Mouse (Mus musculus): ENCODE measurements around the gene Gid8. TPM values are rescaled to one million over a fixed set of nuclear protein-coding genes. Genes with fewer than 3 reads are reported as not detected.

Gene Gid8
- polyA plus RNA-seq, 1 experiment from 2014 or later = 59.6 TPM

DNA sequence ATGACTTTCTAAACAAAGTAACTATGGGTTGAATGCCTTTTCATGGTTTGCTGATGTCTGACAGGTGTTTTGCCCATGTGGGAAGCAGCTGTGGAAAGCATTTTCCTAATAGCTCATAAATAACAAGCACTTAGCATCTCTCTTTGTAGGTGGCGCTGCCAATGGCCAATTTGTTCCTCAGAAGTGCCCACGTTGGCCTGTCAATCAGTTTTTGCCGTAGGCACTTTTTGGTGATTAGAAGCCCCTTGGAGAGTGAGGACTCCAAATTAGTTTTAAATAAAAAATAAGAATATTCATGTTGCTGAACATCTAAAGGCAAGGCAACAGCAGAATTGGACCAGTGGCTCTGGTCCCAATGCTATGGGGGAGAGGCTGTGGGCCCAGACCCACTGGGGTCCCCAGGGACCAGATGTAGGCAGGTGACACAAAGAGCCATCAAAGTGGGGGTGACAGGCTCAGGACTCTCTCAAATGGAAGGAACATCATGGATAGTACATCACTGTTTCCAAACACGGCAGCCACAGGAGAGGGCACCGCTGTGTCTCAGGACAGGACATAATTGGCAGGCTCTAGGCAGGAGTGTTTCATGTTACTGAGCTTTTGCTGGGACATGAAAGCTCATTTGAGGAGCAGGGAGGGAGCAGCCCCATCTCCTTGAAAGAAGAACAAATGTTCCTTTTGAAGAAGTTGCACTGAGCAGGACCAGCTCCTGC lies 45.2 kb downstream of the Gid8 start:
- Histone ChIP-seq H3K36me3 (ENCODE audit: control insufficient read depth, insufficient read depth, low read length) (no peaks in the 10 kb centered on the region), H3K9me3 (ENCODE audit: control insufficient read depth, low read length) (no peaks in the 10 kb centered on the region), H3K9ac (ENCODE audit: low read depth, low read length) (no peak overlapping the region), H3K4me1 (replicated peaks; ENCODE audit: control insufficient read depth, insufficient read depth, low read length) (no peaks in the 10 kb centered on the region), H3K4me2 (replicated peaks; ENCODE audit: low read depth, low read length) (no peak overlapping the region), H3K27me3 (ENCODE audit: control insufficient read depth, insufficient read depth, low read length) (no peaks in the 10 kb centered on the region; the same call in 1 of the 2 replicates), H3K4me3 (ENCODE audit: low read depth, low read length) (no peak overlapping the region), H3K27ac (ENCODE audit: low read depth, low read length) (no peak overlapping the region)
- WGBS = 70% methylated on average over 5 of the region's 5 CpGs
- DNase-seq (ENCODE audit: low spot score) (no peak), ATAC-seq (ENCODE audit: low FRiP score) (no peak)

- no peaks in the 10 kb centered on the region for H3K36me3 ChIP-seq (ENCODE audit: control insufficient read depth, insufficient read depth, low read length)
- DNase-seq (ENCODE audit: low spot score) (peak; percentile 71), ATAC-seq (ENCODE audit: low FRiP score) (no peak)
- no peak overlapping the region for H3K9ac ChIP-seq (ENCODE audit: low read depth, low read length)
- H3K27me3 ChIP-seq (ENCODE audit: control insufficient read depth, insufficient read depth, low read length) = no peaks in the 10 kb centered on the region; the same call in 1 of the 2 replicates
- no peaks in the 10 kb centered on the region for H3K4me1 ChIP-seq (replicated peaks; ENCODE audit: control insufficient read depth, insufficient read depth, low read length)
- no peaks in the 10 kb centered on the region for H3K9me3 ChIP-seq (ENCODE audit: control insufficient read depth, low read length)
- 5% methylated on average over 8 of the region's 8 CpGs for WGBS
- no peak overlapping the region for H3K27ac ChIP-seq (ENCODE audit: low read depth, low read length)
- no peak overlapping the region for H3K4me3 ChIP-seq (ENCODE audit: low read depth, low read length)
- H3K4me2 ChIP-seq (replicated peaks; ENCODE audit: low read depth, low read length) = no peak overlapping the region
These were observed 46.0 kb downstream of the Gid8 start for GRCm38 (mm10) chr2:180755896-180756295.

DNA sequence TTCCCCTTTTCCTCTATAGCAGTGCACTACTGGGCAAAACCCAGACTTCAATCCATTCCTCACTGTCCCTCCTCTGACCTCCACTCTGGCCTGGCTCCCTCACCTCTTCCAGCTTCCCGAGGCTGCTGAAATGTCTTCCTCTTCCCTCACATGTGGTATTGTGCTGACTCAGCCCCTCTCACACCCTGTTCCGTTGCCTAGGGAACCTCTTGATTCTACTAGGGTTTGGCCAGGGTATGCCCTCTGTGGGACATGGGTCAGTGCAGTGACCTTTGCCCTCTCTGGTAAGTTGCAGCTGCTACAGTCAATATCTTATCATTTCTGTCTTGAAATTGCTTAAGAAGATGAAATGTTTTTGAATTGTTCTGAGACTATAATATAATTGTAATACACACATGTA lies 46.9 kb downstream of the Gid8 start:
- Histone ChIP-seq H3K4me3 (ENCODE audit: low read depth, low read length) (no peak overlapping the region), H3K9ac (ENCODE audit: low read depth, low read length) (no peak overlapping the region), H3K27me3 (ENCODE audit: control insufficient read depth, insufficient read depth, low read length) (no peaks in the 10 kb centered on the region; the same call in 1 of the 2 replicates), H3K4me2 (replicated peaks; ENCODE audit: low read depth, low read length) (no peak overlapping the region), H3K36me3 (ENCODE audit: control insufficient read depth, insufficient read depth, low read length) (no peaks in the 10 kb centered on the region), H3K4me1 (replicated peaks; ENCODE audit: control insufficient read depth, insufficient read depth, low read length) (no peaks in the 10 kb centered on the region), H3K9me3 (ENCODE audit: control insufficient read depth, low read length) (no peaks in the 10 kb centered on the region), H3K27ac (ENCODE audit: low read depth, low read length) (no peak overlapping the region)
- ATAC-seq (ENCODE audit: low FRiP score) (no peak), DNase-seq (ENCODE audit: low spot score) (no peak)
- WGBS = 2% methylated on average over 2 of the region's 2 CpGs

GRCm38 (mm10) chr2:180758513-180759263 lies 48.8 kb downstream of the Gid8 start:
- H3K9me3 ChIP-seq (ENCODE audit: control insufficient read depth, low read length) = no peaks in the 10 kb centered on the region
- no peak overlapping the region for H3K4me2 ChIP-seq (replicated peaks; ENCODE audit: low read depth, low read length)
- no peak overlapping the region for H3K4me3 ChIP-seq (ENCODE audit: low read depth, low read length)
- 30% methylated on average over 15 of the region's 15 CpGs for WGBS
- peak overlapping the region; percentile 76 for H3K27ac ChIP-seq (ENCODE audit: low read depth, low read length)
- H3K9ac ChIP-seq (ENCODE audit: low read depth, low read length) = no peak overlapping the region
- no peaks in the 10 kb centered on the region for H3K4me1 ChIP-seq (replicated peaks; ENCODE audit: control insufficient read depth, insufficient read depth, low read length)
- no peaks in the 10 kb centered on the region for H3K36me3 ChIP-seq (ENCODE audit: control insufficient read depth, insufficient read depth, low read length)
- DNase-seq (ENCODE audit: low spot score) (peak; percentile 70), ATAC-seq (ENCODE audit: low FRiP score) (peak; percentile 90)
- H3K27me3 ChIP-seq (ENCODE audit: control insufficient read depth, insufficient read depth, low read length) = no peaks in the 10 kb centered on the region; the same call in 1 of the 2 replicates

- Histone ChIP-seq H3K27me3 (ENCODE audit: control insufficient read depth, insufficient read depth, low read length) (no peaks in the 10 kb centered on the region; the same call in 1 of the 2 replicates), H3K9me3 (ENCODE audit: control insufficient read depth, low read length) (no peaks in the 10 kb centered on the region), H3K4me1 (replicated peaks; ENCODE audit: control insufficient read depth, insufficient read depth, low read length) (no peaks in the 10 kb centered on the region), H3K9ac (ENCODE audit: low read depth, low read length) (no peak overlapping the region), H3K4me2 (replicated peaks; ENCODE audit: low read depth, low read length) (no peak overlapping the region), H3K36me3 (ENCODE audit: control insufficient read depth, insufficient read depth, low read length) (no peaks in the 10 kb centered on the region), H3K27ac (ENCODE audit: low read depth, low read length) (no peak overlapping the region), H3K4me3 (ENCODE audit: low read depth, low read length) (no peak overlapping the region)
- WGBS = 62% methylated on average over 11 of the region's 11 CpGs
- DNase-seq (ENCODE audit: low spot score) = peak; percentile 35
- no peak for ATAC-seq (ENCODE audit: low FRiP score)
These were observed 55.1 kb downstream of the Gid8 start for GRCm38 (mm10) chr2:180764986-180765385.

DNA sequence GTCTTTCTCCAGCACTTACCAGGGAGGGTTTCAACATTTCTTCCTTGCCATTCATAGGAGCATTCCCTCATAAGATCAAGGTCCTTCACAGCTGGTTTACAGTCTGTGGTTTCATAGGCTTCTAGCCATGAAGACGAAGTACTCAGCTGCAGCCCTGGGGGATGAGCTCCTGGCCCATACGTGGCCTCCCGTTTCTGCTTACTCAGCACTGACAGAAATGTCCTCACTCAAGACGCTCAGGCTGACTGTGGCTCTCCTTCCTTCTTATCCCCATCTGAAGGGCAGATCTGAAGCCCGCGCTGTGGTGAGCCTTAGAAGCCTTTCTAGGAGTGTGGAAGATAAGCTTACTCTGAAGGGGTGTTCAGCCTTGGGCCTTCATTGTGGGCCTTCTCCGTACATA lies 55.8 kb downstream of the Gid8 start:
- Histone ChIP-seq H3K4me2 (replicated peaks; ENCODE audit: low read depth, low read length) (no peak overlapping the region), H3K36me3 (ENCODE audit: control insufficient read depth, insufficient read depth, low read length) (no peaks in the 10 kb centered on the region), H3K4me3 (ENCODE audit: low read depth, low read length) (no peak overlapping the region), H3K4me1 (replicated peaks; ENCODE audit: control insufficient read depth, insufficient read depth, low read length) (no peaks in the 10 kb centered on the region), H3K9ac (ENCODE audit: low read depth, low read length) (no peak overlapping the region), H3K27me3 (ENCODE audit: control insufficient read depth, insufficient read depth, low read length) (no peaks in the 10 kb centered on the region; the same call in 1 of the 2 replicates), H3K27ac (ENCODE audit: low read depth, low read length) (no peak overlapping the region), H3K9me3 (ENCODE audit: control insufficient read depth, low read length) (no peaks in the 10 kb centered on the region)
- DNase-seq (ENCODE audit: low spot score) = no peak
- ATAC-seq (ENCODE audit: low FRiP score) = no peak
- 75% methylated on average over 7 of the region's 7 CpGs for WGBS

Other genes starting within 250 kb of the Gid8 start
- 0.15 and 0.31 TPM in 2 replicates for gene Ntsr1, start 210.1 kb upstream of the Gid8 start, polyA plus RNA-seq (2014; fragmentation: Nextera tagmentation; extraction: Ambion mirVana)
- gene Mrgbp, start 128.8 kb upstream of the Gid8 start, polyA plus RNA-seq (2014; fragmentation: Nextera tagmentation; extraction: Ambion mirVana) = 43.3 and 43.6 TPM in 2 replicates
- gene Ogfr, start 120.9 kb upstream of the Gid8 start, polyA plus RNA-seq (2014; fragmentation: Nextera tagmentation; extraction: Ambion mirVana) = 99.0 and 104 TPM in 2 replicates
- 22.3 and 22.6 TPM in 2 replicates for gene Col9a3, start 112.3 kb upstream of the Gid8 start, polyA plus RNA-seq (2014; fragmentation: Nextera tagmentation; extraction: Ambion mirVana)
- gene Tcfl5, start 67.4 kb upstream of the Gid8 start, polyA plus RNA-seq (2014; fragmentation: Nextera tagmentation; extraction: Ambion mirVana) = 0.38 and 0.60 TPM in 2 replicates
- 29.5 and 39.7 TPM in 2 replicates for gene Dido1, start 118 bp upstream of the Gid8 start, polyA plus RNA-seq (2014; fragmentation: Nextera tagmentation; extraction: Ambion mirVana)
- gene Slc17a9, start 15.1 kb downstream of the Gid8 start, polyA plus RNA-seq (2014; fragmentation: Nextera tagmentation; extraction: Ambion mirVana) = 0.14 and 0.45 TPM in 2 replicates
- gene Bhlhe23, start 66.8 kb downstream of the Gid8 start, polyA plus RNA-seq (2014; fragmentation: Nextera tagmentation; extraction: Ambion mirVana) = 3.0 and 3.7 TPM in 2 replicates
- gene Ythdf1, start 210.8 kb downstream of the Gid8 start, polyA plus RNA-seq (2014; fragmentation: Nextera tagmentation; extraction: Ambion mirVana) = 57.3 and 69.4 TPM in 2 replicates
- gene Birc7, start 218.9 kb downstream of the Gid8 start, polyA plus RNA-seq (2014; fragmentation: Nextera tagmentation; extraction: Ambion mirVana) = 0.49 and 0.65 TPM in 2 replicates
- gene Nkain4, start 244.6 kb downstream of the Gid8 start, polyA plus RNA-seq (2014; fragmentation: Nextera tagmentation; extraction: Ambion mirVana) = 80.5 and 91.5 TPM in 2 replicates

Data from hindbrain, embryonic 11.5 days (tissue).